Mouse (Mus musculus) stomach, embryonic 14.5 days (tissue): ENCODE results near the gene Paqr8. TPM values are rescaled to one million over a fixed set of nuclear protein-coding genes. Genes with fewer than 3 reads are reported as not detected.

Experiments used
- ATAC-seq: fragments of 200-750 bp; cut with Nextera tagmentation; 2 replicates; pipeline ENCODE4 v1.8.0; 2017; ENCODE audit warnings: low read depth, moderate TSS enrichment; ENCODE audit not compliant: insufficient number of reproducible peaks, insufficient read depth, low FRiP score
- H3K27ac ChIP-seq: fragments of 300-500 bp; sonication (generic); 2 replicates; pipeline ENCODE4 v1.5.1; 2014; ENCODE audit warnings: mild to moderate bottlenecking, low read length, moderate library complexity, mixed read lengths
- H3K27me3 ChIP-seq: fragments of 300-500 bp; sonication (generic); 2 replicates; pipeline ENCODE4 v1.6.1; 2014; ENCODE audit warnings: low read length, control low read depth, mixed read lengths; ENCODE audit not compliant: control insufficient read depth, insufficient read depth
- H3K36me3 ChIP-seq: fragments of 300-500 bp; sonication (generic); 2 replicates; pipeline ENCODE4 v1.6.1; 2014; ENCODE audit warnings: mild to moderate bottlenecking, control low read depth, low read length, moderate library complexity, mixed read lengths; ENCODE audit not compliant: control insufficient read depth, insufficient read depth
- H3K4me1 ChIP-seq: fragments of 300-500 bp; sonication (generic); 2 replicates; pipeline ENCODE4 v1.6.1; 2014; ENCODE audit warnings: low read length, control low read depth, mixed read lengths; ENCODE audit not compliant: control insufficient read depth, insufficient read depth
- H3K4me2 ChIP-seq: fragments of 300-500 bp; sonication (generic); replicated peaks from 2 replicates; pipeline ENCODE4 v1.6.1; 2014; ENCODE audit warnings: low read depth, low read length, control low read depth
- H3K4me3 ChIP-seq: fragments of 300-500 bp; sonication (generic); 2 replicates; pipeline ENCODE4 v1.5.1; 2014; ENCODE audit warnings: low read depth, low read length, control low read depth
- H3K9ac ChIP-seq: fragments of 300-500 bp; sonication (generic); replicated peaks from 2 replicates; pipeline ENCODE4 v1.6.1; 2014; ENCODE audit warnings: low read depth, mild to moderate bottlenecking, control low read depth, low read length, moderate library complexity, mixed read lengths
- H3K9me3 ChIP-seq: fragments of 300-500 bp; sonication (generic); 2 replicates; pipeline ENCODE4 v1.6.1; 2016; ENCODE audit warnings: low read depth, low read length, control low read depth; ENCODE audit not compliant: control insufficient read depth
- WGBS: fragments of 180-500 bp; shearing (Covaris S2); extraction: QIAGEN DNeasy Blood & Tissue Kit; methylation state at CpG from one replicate; pipeline ENCODE4 v1.1.7; 2014; 5-methylcytosine and 5-hydroxymethylcytosine counted together
- polyA plus RNA-seq: library from polyadenylated mRNA; unstranded; fragments of >200 nt; fragmentation: Nextera tagmentation; extraction: Ambion mirVana; gene quantifications from 2 replicates; pipeline ENCODE4 v1.2.1, GENCODE M21; 2014

The Paqr8 gene
- polyA plus RNA-seq, 1 experiment from 2014 or later: 14.7 TPM

DNA sequence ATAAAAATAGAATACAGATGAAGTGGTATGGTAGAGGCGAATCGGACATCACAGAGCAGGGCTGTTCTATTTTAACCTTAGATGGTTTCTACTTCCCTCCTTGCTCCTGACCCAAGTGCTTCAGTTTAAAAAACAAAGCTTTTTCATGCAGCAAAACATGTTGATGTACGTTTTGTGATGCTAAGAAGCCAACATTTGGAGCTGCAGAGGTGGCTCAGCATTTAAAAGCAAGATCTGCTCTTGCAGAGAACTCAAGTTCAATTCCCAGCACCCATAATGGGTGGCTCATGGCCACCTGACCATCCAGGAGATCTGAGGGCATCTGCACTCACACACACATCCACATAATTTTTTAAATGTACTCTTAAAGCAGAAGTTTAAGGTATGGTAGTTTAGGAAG lies 64.5 kb downstream of the Paqr8 start:
- peaks cover 2% of the 10 kb centered on the region; the same call in 1 of the 2 replicates for H3K4me1 ChIP-seq
- H3K9ac ChIP-seq: no peak overlapping the region
- no peak for ATAC-seq
- no peak overlapping the region for H3K27ac ChIP-seq
- no peaks in the 10 kb centered on the region for H3K36me3 ChIP-seq
- no peaks in the 10 kb centered on the region for H3K27me3 ChIP-seq
- H3K4me3 ChIP-seq: no peak overlapping the region
- no peak overlapping the region for H3K4me2 ChIP-seq
- WGBS: 86% methylated on average over 3 of the region's 3 CpGs
- no peaks in the 10 kb centered on the region for H3K9me3 ChIP-seq

GRCm38 (mm10) chr1:20969642-20970041 lies 79.2 kb downstream of the Paqr8 start:
- Histone ChIP-seq H3K27me3 (no peaks in the 10 kb centered on the region), H3K4me2 (no peak overlapping the region), H3K9me3 (no peaks in the 10 kb centered on the region), H3K27ac (no peak overlapping the region), H3K36me3 (no peaks in the 10 kb centered on the region), H3K9ac (no peak overlapping the region), H3K4me1 (no peaks in the 10 kb centered on the region), H3K4me3 (no peak overlapping the region)
- no peak for ATAC-seq
- WGBS: 85% methylated on average over 2 of the region's 2 CpGs

- H3K9ac ChIP-seq: no peak overlapping the region
- H3K36me3 ChIP-seq: no peaks in the 10 kb centered on the region
- H3K27me3 ChIP-seq: no peaks in the 10 kb centered on the region
- WGBS: 92% methylated on average over 6 of the region's 6 CpGs
- no peak overlapping the region for H3K4me3 ChIP-seq
- H3K27ac ChIP-seq: no peak overlapping the region
- H3K4me1 ChIP-seq: no peaks in the 10 kb centered on the region
- no peaks in the 10 kb centered on the region for H3K9me3 ChIP-seq
- no peak overlapping the region for H3K4me2 ChIP-seq
- ATAC-seq: no peak
Observed at GRCm38 (mm10) chr1:20973389-20973788, 83.0 kb downstream of the Paqr8 start.

- Histone ChIP-seq H3K9ac (no peak overlapping the region), H3K9me3 (no peaks in the 10 kb centered on the region), H3K4me3 (no peak overlapping the region), H3K27ac (no peak overlapping the region), H3K4me1 (no peaks in the 10 kb centered on the region), H3K36me3 (no peaks in the 10 kb centered on the region), H3K4me2 (no peak overlapping the region), H3K27me3 (no peaks in the 10 kb centered on the region)
- ATAC-seq: no peak
- WGBS: 61% methylated on average over 9 of the region's 9 CpGs
Observed at GRCm38 (mm10) chr1:20974341-20975135, 84.1 kb downstream of the Paqr8 start.

GRCm38 (mm10) chr1:20980553-20980952 lies 90.1 kb downstream of the Paqr8 start:
- Histone ChIP-seq H3K36me3 (no peaks in the 10 kb centered on the region), H3K27ac (no peak overlapping the region), H3K4me2 (no peak overlapping the region), H3K9me3 (no peaks in the 10 kb centered on the region), H3K9ac (no peak overlapping the region), H3K27me3 (no peaks in the 10 kb centered on the region), H3K4me1 (no peaks in the 10 kb centered on the region), H3K4me3 (no peak overlapping the region)
- no peak for ATAC-seq
- 67% methylated on average over 1 of the region's 1 CpGs for WGBS

GRCm38 (mm10) chr1:20981764-20982163 lies 91.4 kb downstream of the Paqr8 start:
- no peak for ATAC-seq
- no peaks in the 10 kb centered on the region for H3K36me3 ChIP-seq
- 88% methylated on average over 6 of the region's 6 CpGs for WGBS

GRCm38 (mm10) chr1:20984103-20984502 lies 93.7 kb downstream of the Paqr8 start:
- Histone ChIP-seq H3K9ac (no peak overlapping the region), H3K4me3 (no peak overlapping the region), H3K4me1 (no peaks in the 10 kb centered on the region), H3K27ac (no peak overlapping the region), H3K9me3 (no peaks in the 10 kb centered on the region), H3K4me2 (no peak overlapping the region), H3K36me3 (no peaks in the 10 kb centered on the region), H3K27me3 (no peaks in the 10 kb centered on the region)
- WGBS: 71% methylated on average over 2 of the region's 2 CpGs
- no peak for ATAC-seq

More at GRCm38 (mm10) chr1:20981764-20982163, 91.4 kb downstream of the Paqr8 start:
- Histone ChIP-seq H3K9ac (no peak overlapping the region), H3K27me3 (no peaks in the 10 kb centered on the region), H3K27ac (no peak overlapping the region), H3K9me3 (no peaks in the 10 kb centered on the region), H3K4me3 (no peak overlapping the region), H3K4me2 (no peak overlapping the region), H3K4me1 (no peaks in the 10 kb centered on the region)

GRCm38 (mm10) chr1:20984582-20984981 lies 94.2 kb downstream of the Paqr8 start:
- H3K36me3 ChIP-seq: no peaks in the 10 kb centered on the region
- WGBS: 83% methylated on average over 4 of the region's 4 CpGs
- H3K9me3 ChIP-seq: no peaks in the 10 kb centered on the region
- no peak for ATAC-seq
- no peaks in the 10 kb centered on the region for H3K4me1 ChIP-seq
- no peak overlapping the region for H3K4me3 ChIP-seq
- H3K27me3 ChIP-seq: no peaks in the 10 kb centered on the region
- no peak overlapping the region for H3K9ac ChIP-seq
- H3K27ac ChIP-seq: no peak overlapping the region
- H3K4me2 ChIP-seq: no peak overlapping the region
